Mouse (Mus musculus) cortical plate, adult 2 months (tissue): ENCODE data around the gene Inafm2.

Experiments used
- CTCF ChIP-seq: fragments of 200-500 bp; IDR thresholded peaks from 2 replicates; pipeline ENCODE4 v1.5.1; 2011; ENCODE audit warnings: mild to moderate bottlenecking, control low read depth, low read length; ENCODE audit not compliant: insufficient read depth; ENCODE audit errors: extremely low read depth
- POLR2A ChIP-seq: fragments of 200-500 bp; IDR thresholded peaks from 2 replicates; pipeline ENCODE4 v1.6.1; 2011; ENCODE audit warnings: mild to moderate bottlenecking, low read length, control low read depth; ENCODE audit not compliant: insufficient read depth; ENCODE audit errors: extremely low read depth

DNA sequence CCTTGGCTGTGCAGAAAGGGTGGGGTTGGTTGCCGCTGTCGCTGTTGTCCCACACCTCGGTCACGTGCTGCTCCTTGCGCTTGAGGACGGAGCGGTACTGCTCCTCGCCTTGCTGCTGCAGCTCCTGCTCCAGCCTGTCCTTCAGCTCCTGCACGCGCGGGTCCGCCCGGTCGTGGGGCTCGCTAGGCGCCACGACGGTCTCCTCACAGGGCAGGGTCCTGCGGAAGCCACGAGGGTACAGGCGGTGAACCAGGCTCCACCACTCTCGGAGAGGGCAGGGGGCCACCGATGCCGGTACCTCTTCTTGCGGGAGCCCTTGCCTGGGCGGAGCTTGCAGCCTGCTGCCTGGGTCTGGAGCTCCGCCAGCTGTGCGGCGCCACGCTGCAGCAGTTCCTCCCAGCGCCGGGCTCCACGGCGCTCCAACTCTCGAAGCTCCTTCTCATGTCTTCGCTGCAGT, 34.5 kb upstream of the Inafm2 start:
- TF ChIP-seq CTCF = no peak
- no peak for TF ChIP-seq POLR2A
